Mouse (Mus musculus) midbrain, embryonic 15.5 days (tissue): ENCODE results near the gene Lig1. TPM values are rescaled to one million over a fixed set of nuclear protein-coding genes. Genes with fewer than 3 reads are reported as not detected.

Experiments
- ATAC-seq: fragments of 200-750 bp; cut with Nextera tagmentation; replicated peaks from 2 replicates; pipeline ENCODE4 v1.8.0; 2017; ENCODE audit warnings: moderate TSS enrichment
- H3K27ac ChIP-seq: fragments of 300-500 bp; sonication (generic); 2 replicates; pipeline ENCODE4 v1.5.1; 2015; ENCODE audit warnings: mild to moderate bottlenecking, inconsistent platforms
- H3K27me3 ChIP-seq: fragments of 300-500 bp; sonication (generic); replicated peaks from 2 replicates; pipeline ENCODE4 v1.6.1; 2015; ENCODE audit warnings: inconsistent platforms
- H3K36me3 ChIP-seq: fragments of 300-500 bp; sonication (generic); replicated peaks from 2 replicates; pipeline ENCODE4 v1.6.1; 2015; ENCODE audit warnings: inconsistent platforms
- H3K4me1 ChIP-seq: fragments of 300-500 bp; sonication (generic); 2 replicates; pipeline ENCODE4 v1.6.1; 2015; ENCODE audit warnings: inconsistent platforms
- H3K4me2 ChIP-seq: fragments of 300-500 bp; sonication (generic); 2 replicates; pipeline ENCODE4 v1.6.1; 2015; ENCODE audit warnings: inconsistent platforms, mild to moderate bottlenecking, moderate library complexity
- H3K4me3 ChIP-seq: fragments of 300-500 bp; sonication (generic); 2 replicates; pipeline ENCODE4 v1.5.1; 2015; ENCODE audit warnings: mild to moderate bottlenecking, inconsistent platforms
- H3K9ac ChIP-seq: fragments of 300-500 bp; sonication (generic); 2 replicates; pipeline ENCODE4 v1.6.1; 2015; ENCODE audit warnings: mild to moderate bottlenecking, inconsistent platforms
- H3K9me3 ChIP-seq: fragments of 300-500 bp; sonication (generic); 2 replicates; pipeline ENCODE4 v1.6.1; 2016; ENCODE audit warnings: inconsistent platforms
- WGBS: fragments of 180-500 bp; shearing (Covaris S2); methylation state at CpG from one replicate; pipeline ENCODE4 v1.1.7; 2015; ENCODE audit warnings: mixed read lengths; 5-methylcytosine and 5-hydroxymethylcytosine counted together
- polyA plus RNA-seq: library from polyadenylated mRNA; unstranded; fragments of >200 nt; fragmentation: Nextera tagmentation; extraction: Ambion mirVana; gene quantifications from 2 replicates; pipeline ENCODE4 v1.2.1, GENCODE M21; 2015

Gene Lig1
- polyA plus RNA-seq, 1 experiment from 2014 or later: 34.6 TPM

DNA sequence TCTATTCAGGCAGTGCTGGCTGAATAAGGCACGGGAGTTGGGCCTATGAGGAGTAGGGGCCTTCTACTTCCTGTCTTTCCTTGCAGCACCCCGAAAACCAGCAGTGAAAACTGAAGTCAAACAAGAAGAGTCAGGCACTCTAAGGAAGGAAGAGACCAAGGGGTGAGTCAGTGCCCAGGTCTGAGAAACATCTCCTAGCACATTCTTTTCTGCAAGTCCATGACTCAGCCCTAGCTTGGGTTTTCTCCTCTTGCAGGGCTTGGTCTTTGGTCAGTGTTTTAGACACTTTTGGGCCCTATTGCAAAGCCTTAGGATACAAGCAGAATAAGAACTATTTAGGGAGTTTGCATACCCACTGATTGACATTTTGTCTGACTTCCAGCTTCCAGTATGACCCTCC is 14.3 kb downstream of the Lig1 start:
- ATAC-seq: no peak
- Histone ChIP-seq H3K4me2 (no peak overlapping the region), H3K27ac (no peak overlapping the region), H3K4me3 (no peak overlapping the region), H3K27me3 (no peaks in the 10 kb centered on the region), H3K9ac (no peak overlapping the region), H3K36me3 (peaks cover 14% of the 10 kb centered on the region), H3K9me3 (no peaks in the 10 kb centered on the region), H3K4me1 (no peaks in the 10 kb centered on the region)
- 97% methylated on average over 2 of the region's 2 CpGs for WGBS

DNA sequence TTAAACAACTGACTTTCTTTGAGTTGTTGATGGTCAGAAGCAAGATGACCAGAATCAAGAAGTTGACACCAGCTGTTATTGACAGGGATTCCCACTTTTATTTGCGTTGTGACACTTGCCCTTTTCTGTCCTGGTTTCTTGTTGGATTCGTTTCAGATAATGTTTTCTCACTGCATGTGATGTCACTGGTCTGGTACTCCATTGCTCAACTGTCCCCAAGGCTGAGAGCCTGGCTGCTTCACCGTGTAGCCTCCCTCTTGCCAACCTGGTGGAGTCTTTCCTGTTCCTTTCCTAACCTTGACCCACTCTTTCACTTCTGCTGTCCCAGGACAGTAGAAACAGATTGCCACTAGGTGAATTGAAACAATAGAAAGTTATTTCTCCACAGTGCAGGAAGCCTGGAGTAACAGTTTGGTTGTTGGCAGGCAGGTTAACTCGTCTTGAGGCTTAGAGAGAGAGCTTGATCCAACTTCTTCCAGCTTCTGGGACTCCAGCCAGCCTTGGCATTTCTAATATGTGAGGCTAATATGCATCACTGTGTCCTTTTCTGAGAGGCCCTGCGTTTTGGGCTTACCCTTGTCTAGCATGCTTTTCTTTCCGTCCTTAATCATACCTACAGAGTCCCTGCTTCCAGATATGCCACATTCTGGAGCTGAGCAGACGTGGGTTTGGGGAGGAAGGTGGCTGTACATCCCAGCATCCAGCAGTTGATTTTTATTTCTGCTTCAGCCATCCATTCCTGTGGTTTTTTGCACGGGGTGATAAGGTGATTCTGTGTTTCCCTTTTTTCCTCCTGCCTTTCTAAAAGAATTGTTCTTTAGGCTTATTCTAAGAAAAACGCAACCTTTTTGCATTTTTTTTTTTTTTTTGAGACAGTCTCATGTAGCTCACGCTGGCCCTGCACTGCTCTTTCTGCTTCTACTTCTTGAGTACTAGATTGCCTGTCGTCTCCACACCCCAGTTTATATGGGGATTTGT is 17.1 kb downstream of the Lig1 start:
- Histone ChIP-seq H3K27ac (no peak overlapping the region), H3K4me3 (no peak overlapping the region), H3K4me2 (no peak overlapping the region), H3K9ac (no peak overlapping the region), H3K36me3 (peaks cover 16% of the 10 kb centered on the region), H3K27me3 (no peaks in the 10 kb centered on the region), H3K4me1 (no peaks in the 10 kb centered on the region), H3K9me3 (no peaks in the 10 kb centered on the region)
- no peak for ATAC-seq
- 89% methylated on average over 11 of the region's 11 CpGs for WGBS

DNA sequence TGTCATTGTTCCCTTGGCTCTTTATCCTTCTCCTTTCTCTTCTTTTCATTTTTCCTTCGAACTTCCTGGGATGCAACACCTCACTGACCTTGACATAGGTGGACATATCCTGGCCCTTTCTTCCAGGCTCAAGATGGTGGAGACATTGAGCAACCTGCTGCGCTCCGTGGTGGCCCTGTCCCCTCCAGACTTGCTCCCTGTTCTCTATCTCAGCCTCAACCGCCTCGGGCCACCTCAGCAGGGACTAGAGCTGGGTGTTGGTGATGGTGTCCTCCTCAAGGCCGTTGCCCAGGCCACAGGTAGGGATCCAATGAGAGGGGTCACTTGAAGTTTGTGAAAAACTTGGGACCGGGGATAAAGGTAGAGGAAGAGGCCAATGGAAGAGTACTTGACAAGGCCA is 18.2 kb downstream of the Lig1 start:
- H3K4me2 ChIP-seq: no peak overlapping the region
- 95% methylated on average over 7 of the region's 7 CpGs for WGBS
- peaks cover 22% of the 10 kb centered on the region for H3K36me3 ChIP-seq
- no peak overlapping the region for H3K4me3 ChIP-seq
- H3K9me3 ChIP-seq: no peaks in the 10 kb centered on the region
- ATAC-seq: no peak
- H3K4me1 ChIP-seq: no peaks in the 10 kb centered on the region
- no peak overlapping the region for H3K9ac ChIP-seq
- H3K27me3 ChIP-seq: no peaks in the 10 kb centered on the region
- no peak overlapping the region for H3K27ac ChIP-seq

DNA sequence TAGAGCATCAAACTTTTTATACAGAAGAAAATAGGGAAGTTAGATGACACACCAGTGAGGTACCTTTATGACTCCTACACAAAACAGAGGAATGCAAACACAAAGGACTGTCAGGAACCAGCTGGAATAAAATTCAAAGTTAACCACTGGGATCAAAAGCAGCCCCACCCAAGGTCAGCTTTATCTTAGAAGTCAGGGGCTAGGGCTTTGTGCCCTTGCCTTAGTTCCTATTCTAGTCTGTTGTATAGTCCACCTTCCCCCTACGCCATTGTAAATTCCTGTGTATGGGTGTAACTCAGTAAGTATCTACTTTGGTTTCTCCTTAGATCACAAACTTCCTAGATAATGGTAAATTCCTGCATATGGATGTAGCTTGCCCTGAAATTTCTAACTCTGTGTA is 20.6 kb downstream of the Lig1 start:
- Histone ChIP-seq H3K9me3 (no peaks in the 10 kb centered on the region), H3K36me3 (peaks cover 33% of the 10 kb centered on the region), H3K4me3 (no peak overlapping the region), H3K4me1 (no peaks in the 10 kb centered on the region), H3K27ac (no peak overlapping the region), H3K4me2 (no peak overlapping the region), H3K9ac (no peak overlapping the region), H3K27me3 (no peaks in the 10 kb centered on the region)
- 87% methylated on average over 1 of the region's 1 CpGs for WGBS
- no peak for ATAC-seq

DNA sequence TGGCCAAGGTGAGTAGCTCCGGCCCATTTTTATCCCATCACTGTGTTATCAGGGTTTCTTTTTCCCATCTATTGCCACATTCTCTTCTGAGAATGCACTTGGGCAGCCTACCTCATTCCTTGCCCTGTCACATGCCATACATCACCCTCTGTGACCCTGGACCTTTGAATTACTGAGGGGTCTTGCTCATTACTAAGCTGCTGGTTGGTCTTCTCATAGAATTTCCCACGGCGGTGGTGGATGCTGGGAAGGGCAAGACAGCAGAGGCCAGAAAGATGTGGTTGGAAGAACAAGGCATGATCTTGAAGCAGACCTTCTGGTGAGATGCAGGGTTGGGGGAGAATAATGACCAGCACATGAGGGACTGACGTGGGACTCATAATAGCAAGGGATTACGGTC is 21.7 kb downstream of the Lig1 start:
- Histone ChIP-seq H3K9ac (no peak overlapping the region), H3K27me3 (no peaks in the 10 kb centered on the region), H3K9me3 (no peaks in the 10 kb centered on the region), H3K4me1 (no peaks in the 10 kb centered on the region), H3K4me2 (no peak overlapping the region), H3K36me3 (peaks cover 38% of the 10 kb centered on the region), H3K27ac (no peak overlapping the region), H3K4me3 (no peak overlapping the region)
- WGBS: 93% methylated on average over 5 of the region's 5 CpGs
- no peak for ATAC-seq

DNA sequence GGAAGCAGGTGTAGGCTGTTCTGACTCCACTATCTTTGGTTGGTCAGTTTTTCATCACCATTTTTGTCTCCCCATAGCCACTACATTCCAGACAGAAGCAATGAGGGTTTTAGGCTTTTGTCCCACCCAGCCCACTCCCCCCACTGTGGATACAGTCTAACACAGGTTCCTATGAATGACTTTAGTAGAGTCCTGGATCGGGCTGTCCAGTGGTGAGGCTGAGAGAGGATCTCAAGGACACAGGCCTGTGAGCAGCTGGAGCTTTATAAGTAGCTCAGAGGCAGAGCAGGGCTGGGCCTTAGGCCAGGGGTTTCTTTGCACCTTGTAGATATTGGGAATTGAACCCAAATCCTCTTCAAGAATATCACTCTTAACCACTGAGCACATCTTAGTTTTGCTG is 24.6 kb downstream of the Lig1 start:
- no peak overlapping the region for H3K4me2 ChIP-seq
- H3K4me1 ChIP-seq: no peaks in the 10 kb centered on the region
- no peaks in the 10 kb centered on the region for H3K27me3 ChIP-seq
- no peak overlapping the region for H3K27ac ChIP-seq
- H3K9ac ChIP-seq: no peak overlapping the region
- no peak overlapping the region for H3K4me3 ChIP-seq
- 96% methylated on average over 1 of the region's 1 CpGs for WGBS
- peaks cover 38% of the 10 kb centered on the region for H3K36me3 ChIP-seq
- no peak for ATAC-seq
- H3K9me3 ChIP-seq: no peaks in the 10 kb centered on the region

DNA sequence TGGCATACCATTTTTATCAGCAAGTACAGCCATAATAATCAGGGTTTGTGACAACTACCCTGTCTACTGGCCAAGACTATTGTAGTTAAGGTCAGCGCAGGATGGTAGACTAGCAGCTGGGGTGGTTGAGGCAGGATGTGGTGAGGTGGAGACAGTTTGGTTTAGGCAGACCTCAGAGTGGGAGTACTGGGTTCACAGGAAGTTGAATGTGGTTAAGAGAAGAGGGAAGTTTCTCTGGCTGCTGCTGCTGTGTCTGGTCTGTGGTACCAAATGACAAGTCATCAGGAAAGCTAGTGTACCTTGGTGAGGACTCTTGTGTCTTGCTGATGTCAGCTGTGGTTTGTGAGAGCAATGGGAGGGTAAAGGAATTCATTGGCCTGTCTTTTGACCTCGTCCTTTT is 25.7 kb downstream of the Lig1 start:
- WGBS: 90% methylated on average over 2 of the region's 2 CpGs
- H3K9ac ChIP-seq: no peak overlapping the region
- H3K36me3 ChIP-seq: peaks cover 48% of the 10 kb centered on the region
- ATAC-seq: no peak
- H3K4me3 ChIP-seq: no peak overlapping the region
- H3K9me3 ChIP-seq: no peaks in the 10 kb centered on the region
- no peak overlapping the region for H3K4me2 ChIP-seq
- H3K4me1 ChIP-seq: no peaks in the 10 kb centered on the region
- H3K27me3 ChIP-seq: no peaks in the 10 kb centered on the region
- no peak overlapping the region for H3K27ac ChIP-seq

DNA sequence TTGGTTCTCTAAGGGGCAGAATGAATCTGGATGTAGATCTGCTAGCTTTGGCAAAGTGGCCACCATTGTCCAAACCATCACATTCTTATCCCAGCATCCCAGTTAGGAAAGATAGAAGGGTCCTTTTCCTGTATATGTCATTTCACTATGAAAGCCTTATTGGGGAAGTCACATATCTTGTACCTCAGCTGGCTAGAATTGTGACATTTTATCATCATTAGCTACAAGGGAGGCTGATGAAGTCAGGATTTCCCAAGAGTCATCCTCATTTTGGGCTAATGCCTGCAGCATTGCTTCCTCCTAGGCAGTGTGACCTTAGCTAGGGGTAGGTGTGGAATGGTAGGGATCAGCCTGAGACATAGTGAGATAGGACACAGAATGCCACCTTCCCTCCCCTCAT is 26.3 kb downstream of the Lig1 start:
- no peak overlapping the region for H3K27ac ChIP-seq
- H3K36me3 ChIP-seq: peaks cover 53% of the 10 kb centered on the region
- H3K4me2 ChIP-seq: no peak overlapping the region
- no peak for ATAC-seq
- H3K9me3 ChIP-seq: no peaks in the 10 kb centered on the region
- no peak overlapping the region for H3K9ac ChIP-seq
- no peaks in the 10 kb centered on the region for H3K4me1 ChIP-seq
- H3K4me3 ChIP-seq: no peak overlapping the region
- no peaks in the 10 kb centered on the region for H3K27me3 ChIP-seq

DNA sequence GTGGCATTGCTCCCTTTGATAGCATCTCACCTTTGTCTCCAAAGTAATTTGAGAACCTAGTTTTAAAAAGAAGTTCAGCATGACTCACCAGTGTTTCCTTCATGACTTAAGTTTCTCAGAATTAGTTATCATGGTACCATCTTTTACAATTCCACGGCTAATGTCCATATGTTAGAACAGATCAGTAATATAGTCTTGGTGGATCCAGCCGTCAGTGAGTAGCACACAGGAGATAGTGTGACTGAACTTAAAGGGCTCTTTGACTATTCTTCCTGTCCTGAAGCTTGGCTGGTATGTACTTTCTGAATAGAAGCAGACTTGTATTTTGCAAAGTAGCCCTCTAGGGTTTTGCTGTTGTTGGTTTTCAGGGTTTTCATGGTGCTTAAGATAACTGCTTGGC is 32.3 kb downstream of the Lig1 start:
- ATAC-seq: no peak
- Histone ChIP-seq H3K36me3 (peaks cover 44% of the 10 kb centered on the region), H3K9me3 (no peaks in the 10 kb centered on the region), H3K27me3 (no peaks in the 10 kb centered on the region), H3K4me2 (no peak overlapping the region), H3K27ac (no peak overlapping the region), H3K4me1 (no peaks in the 10 kb centered on the region), H3K9ac (no peak overlapping the region), H3K4me3 (no peak overlapping the region)
- WGBS: 93% methylated on average over 2 of the region's 2 CpGs

DNA sequence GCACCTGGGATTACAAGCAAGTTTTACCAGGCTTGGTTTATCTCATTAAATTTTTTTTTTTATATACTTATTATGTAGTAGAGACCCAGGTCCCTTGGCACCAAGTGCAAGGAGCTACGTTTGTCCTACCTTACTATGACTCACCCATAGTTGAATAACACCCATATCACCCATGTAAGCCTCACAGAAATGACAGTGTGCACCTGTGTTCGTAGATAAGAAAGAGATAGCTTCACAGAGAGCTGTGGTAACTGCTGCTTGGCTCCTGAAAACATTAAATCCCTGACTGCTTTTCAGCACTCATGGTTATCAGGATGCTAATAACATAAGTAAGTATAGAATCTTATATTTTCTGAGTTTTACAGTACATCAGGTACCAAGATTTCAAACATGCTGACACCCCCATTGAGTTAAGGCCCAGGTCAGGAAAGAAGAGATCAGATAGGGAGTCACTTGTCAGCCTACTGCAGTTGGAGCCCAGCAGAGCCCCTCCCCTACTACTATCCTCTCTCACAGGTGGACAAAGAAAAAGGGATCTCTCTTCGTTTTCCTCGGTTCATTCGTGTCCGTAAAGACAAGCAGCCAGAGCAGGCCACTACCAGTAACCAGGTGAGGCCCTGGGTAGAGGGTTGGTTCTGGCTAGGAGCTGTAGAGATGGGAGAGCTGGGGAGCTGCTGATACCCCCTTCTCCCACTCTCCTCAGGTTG is 33.6 kb downstream of the Lig1 start:
- H3K9ac ChIP-seq: no peak overlapping the region
- H3K27me3 ChIP-seq: no peaks in the 10 kb centered on the region
- no peak overlapping the region for H3K27ac ChIP-seq
- peaks cover 44% of the 10 kb centered on the region for H3K36me3 ChIP-seq
- no peaks in the 10 kb centered on the region for H3K9me3 ChIP-seq
- no peaks in the 10 kb centered on the region for H3K4me1 ChIP-seq
- 92% methylated on average over 6 of the region's 6 CpGs for WGBS
- no peak overlapping the region for H3K4me3 ChIP-seq
- ATAC-seq: no peak
- no peak overlapping the region for H3K4me2 ChIP-seq

DNA sequence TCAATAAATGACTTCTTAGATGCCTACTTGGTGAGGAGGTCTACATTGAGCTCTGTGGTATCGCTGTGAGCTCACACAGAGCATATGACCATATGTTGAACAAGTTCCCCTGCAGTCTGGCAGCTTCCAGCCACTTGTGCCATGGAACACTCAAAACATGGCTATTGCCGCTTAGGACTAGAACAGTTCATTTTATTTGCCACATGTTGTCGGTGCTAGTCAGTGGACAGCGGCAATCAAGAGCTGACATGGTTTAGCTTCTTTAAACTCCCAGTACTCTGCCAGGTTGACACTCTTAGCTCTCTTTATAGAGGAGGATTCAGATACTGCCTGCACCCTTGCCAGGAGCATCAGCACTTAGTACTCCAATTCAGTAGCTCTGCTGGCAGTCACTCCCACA is 34.3 kb downstream of the Lig1 start:
- no peaks in the 10 kb centered on the region for H3K27me3 ChIP-seq
- no peak overlapping the region for H3K27ac ChIP-seq
- no peak overlapping the region for H3K9ac ChIP-seq
- 98% methylated on average over 4 of the region's 4 CpGs for WGBS
- H3K4me2 ChIP-seq: no peak overlapping the region
- H3K4me1 ChIP-seq: no peaks in the 10 kb centered on the region
- no peaks in the 10 kb centered on the region for H3K9me3 ChIP-seq
- ATAC-seq: no peak
- H3K4me3 ChIP-seq: no peak overlapping the region
- H3K36me3 ChIP-seq: peaks cover 39% of the 10 kb centered on the region

DNA sequence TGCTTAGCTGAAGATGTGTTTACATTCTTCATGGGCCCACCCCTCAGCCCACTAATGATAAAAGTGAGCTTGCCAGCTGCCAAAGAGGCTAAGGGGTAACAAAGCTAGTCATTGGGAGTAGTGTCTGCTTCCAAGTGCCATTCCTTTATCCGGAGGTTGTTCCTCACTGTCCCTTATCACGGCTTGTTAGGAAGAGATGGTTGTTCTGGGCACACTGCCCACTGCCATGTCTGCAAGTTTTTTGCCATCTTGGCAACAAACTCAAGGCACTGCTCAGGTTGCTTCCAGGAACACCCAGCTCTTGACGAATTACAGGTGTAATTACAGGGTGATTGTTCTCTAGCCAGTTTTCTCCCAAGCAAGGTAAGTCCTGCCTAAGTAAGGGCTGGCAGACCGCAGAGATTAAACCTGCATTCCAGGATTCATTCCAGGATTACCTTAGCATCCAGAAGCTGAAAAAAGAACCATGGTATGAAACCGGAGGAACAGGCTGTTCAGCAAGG is 37.1 kb downstream of the Lig1 start:
- 91% methylated on average over 5 of the region's 5 CpGs for WGBS

More for the DNA sequence above, 37.1 kb downstream of the Lig1 start:
- H3K9ac ChIP-seq: no peak overlapping the region
- H3K4me3 ChIP-seq: no peak overlapping the region
- H3K4me2 ChIP-seq: no peak overlapping the region
- peaks cover 17% of the 10 kb centered on the region for H3K36me3 ChIP-seq
- no peak overlapping the region for H3K27ac ChIP-seq
- H3K4me1 ChIP-seq: no peaks in the 10 kb centered on the region
- H3K27me3 ChIP-seq: no peaks in the 10 kb centered on the region
- ATAC-seq: no peak
- H3K9me3 ChIP-seq: no peaks in the 10 kb centered on the region
